Mouse (Mus musculus) cerebellum, adult 11-12 months (tissue): Measurements from ENCODE around the gene Nfxl1.
"Not testable (repeated sequence)": the region's sequence is repeated elsewhere in the genome, so short reads cannot be mapped to it uniquely, and the experiment has no call there.

Experiments used
- DNase-seq: peaks from one replicate; pipeline ENCODE4 v3.0.0; 2022

Nfxl1 gene

GRCm38 (mm10) chr5:72559544-72560049, at the start of gene Nfxl1:
Gene Nfxl1, minus strand, starts transcription at chr5:72559684.
- peak; percentile 97 for DNase-seq

GRCm38 (mm10) chr5:72603138-72603537, 43.7 kb upstream of the Nfxl1 start:
- no peak for DNase-seq

GRCm38 (mm10) chr5:72601006-72601405, 41.5 kb upstream of the Nfxl1 start:
- no peak for DNase-seq

- no peak for DNase-seq
These were observed 27.8 kb upstream of the Nfxl1 start, which contains the start of gene Gm5868 for GRCm38 (mm10) chr5:72587192-72587681. Gene Gm5868, minus strand, starts transcription at chr5:72587551.

GRCm38 (mm10) chr5:72586667-72587191, 27.2 kb upstream of the Nfxl1 start:
- not testable (repeated sequence) for DNase-seq

- not testable (repeated sequence) for DNase-seq
These were observed 26.6 kb upstream of the Nfxl1 start for GRCm38 (mm10) chr5:72586122-72586521.

GRCm38 (mm10) chr5:72580970-72581332, 21.5 kb upstream of the Nfxl1 start, which contains the start of gene Zar1:
Gene Zar1, minus strand, starts transcription at chr5:72581254.
- not testable (repeated sequence) for DNase-seq

- not testable (repeated sequence) for DNase-seq
These were observed 20.8 kb upstream of the Nfxl1 start for GRCm38 (mm10) chr5:72580088-72580969.

GRCm38 (mm10) chr5:72579599-72579998, 20.1 kb upstream of the Nfxl1 start:
- not testable (repeated sequence) for DNase-seq

GRCm38 (mm10) chr5:72565621-72566020, 6.1 kb upstream of the Nfxl1 start:
- no peak for DNase-seq

GRCm38 (mm10) chr5:72563183-72563582, 3.7 kb upstream of the Nfxl1 start:
- DNase-seq, result not testable (repeated sequence)

GRCm38 (mm10) chr5:72560976-72561628, 1.6 kb upstream of the Nfxl1 start:
- no peak for DNase-seq

- no peak for DNase-seq
These were observed 563 bp downstream of the Nfxl1 start for GRCm38 (mm10) chr5:72558716-72559526.

GRCm38 (mm10) chr5:72556245-72556644, 3.2 kb downstream of the Nfxl1 start:
- no peak for DNase-seq

GRCm38 (mm10) chr5:72551209-72551608, 8.3 kb downstream of the Nfxl1 start:
- no peak for DNase-seq

GRCm38 (mm10) chr5:72528896-72529295, 30.6 kb downstream of the Nfxl1 start:
- no peak for DNase-seq

- no peak for DNase-seq
These were observed 45.7 kb downstream of the Nfxl1 start for GRCm38 (mm10) chr5:72513808-72514207.

GRCm38 (mm10) chr5:72505740-72506139, 53.7 kb downstream of the Nfxl1 start:
- DNase-seq, result no peak

GRCm38 (mm10) chr5:72503531-72504523, 55.7 kb downstream of the Nfxl1 start, which contains the start of gene Corin:
Gene Corin, minus strand, starts transcription at chr5:72504473.
- DNase-seq, result no peak

- no peak for DNase-seq
These were observed 56.7 kb downstream of the Nfxl1 start for GRCm38 (mm10) chr5:72502778-72503177.

- no peak for DNase-seq
These were observed 57.7 kb downstream of the Nfxl1 start for GRCm38 (mm10) chr5:72501763-72502162.
